Mouse (Mus musculus): Measurements from ENCODE around the gene Calu.
"Not testable (repeated sequence)": the region's sequence is repeated elsewhere in the genome, so short reads cannot be mapped to it uniquely, and the experiment has no call there.

Calu gene

DNA sequence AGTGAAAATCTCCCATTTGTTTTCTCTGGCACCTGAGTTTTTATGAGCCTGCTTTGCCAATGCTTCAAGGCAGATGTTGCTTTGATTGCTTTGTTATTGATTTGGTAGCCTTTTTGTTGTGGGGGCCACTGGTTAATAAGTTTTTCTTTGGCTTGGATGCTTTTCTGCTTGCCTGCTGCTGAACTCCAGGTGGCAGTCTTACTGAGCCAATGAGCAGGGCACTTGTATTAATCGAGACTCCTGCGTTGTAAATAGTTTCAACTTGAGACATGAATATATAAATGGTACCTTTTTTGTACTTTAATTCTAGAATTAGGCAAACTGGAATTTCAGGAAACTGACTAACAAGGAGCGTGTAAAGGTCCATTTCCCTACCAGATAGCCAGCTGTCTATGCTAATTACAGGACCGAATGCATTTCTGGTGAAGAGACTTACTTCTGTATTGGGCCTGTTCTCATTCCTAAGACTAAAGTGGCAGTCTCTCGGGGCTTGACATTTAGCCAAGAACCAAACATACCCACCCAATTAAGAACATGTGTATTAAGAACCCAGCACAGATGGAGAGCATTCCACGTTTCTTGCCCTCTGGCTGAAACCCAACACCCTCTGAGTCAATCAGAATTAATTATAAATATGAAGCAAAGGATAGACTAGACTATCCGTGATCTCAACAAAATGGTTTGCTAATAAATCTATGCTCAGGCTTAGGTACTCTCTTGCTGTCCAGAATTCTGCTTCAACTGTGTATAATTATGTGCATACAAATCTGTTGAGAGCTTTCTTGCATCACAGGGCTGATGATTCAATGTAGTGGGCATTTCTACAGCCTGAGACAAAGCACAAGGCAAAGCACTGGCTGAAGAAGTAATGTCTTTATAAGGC is 14.6 kb downstream of the Calu start:
- no peak for DNase-seq (ENCODE audit: low read depth)

- DNase-seq (ENCODE audit: low read depth): no peak
Observed at GRCm38 (mm10) chr6:29363129-29363515, 15.3 kb downstream of the Calu start.

GRCm38 (mm10) chr6:29365277-29365676 is 17.4 kb downstream of the Calu start:
- DNase-seq (ENCODE audit: low read depth): no peak

DNA sequence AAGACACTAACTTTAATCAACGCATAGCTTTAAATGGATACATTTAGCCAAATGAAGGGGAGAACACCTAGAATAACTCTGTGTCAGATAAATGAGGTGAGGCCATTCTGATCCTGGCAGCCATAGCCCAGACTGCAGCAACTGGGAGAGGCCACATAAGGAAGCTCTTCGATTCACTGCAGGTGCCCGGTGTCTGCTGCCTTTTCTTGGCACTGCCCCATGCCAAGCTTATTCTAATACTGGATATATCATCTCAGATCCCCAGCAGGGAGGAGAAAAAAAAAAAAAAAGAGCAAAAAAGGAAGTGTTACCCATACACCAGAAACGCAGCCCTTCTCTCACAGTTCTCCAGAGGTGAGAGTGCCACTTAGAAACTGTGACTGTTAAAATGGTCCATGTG is 29.5 kb downstream of the Calu start:
- DNase-seq (ENCODE audit: low read depth): no peak

GRCm38 (mm10) chr6:29378678-29379077 is 30.8 kb downstream of the Calu start:
- DNase-seq (ENCODE audit: low read depth): no peak

- no peak for DNase-seq (ENCODE audit: low read depth)
Observed at GRCm38 (mm10) chr6:29379954-29380353, 32.1 kb downstream of the Calu start.

GRCm38 (mm10) chr6:29382442-29382841 is 34.6 kb downstream of the Calu start:
- no peak for DNase-seq (ENCODE audit: low read depth)

- DNase-seq (ENCODE audit: low read depth): peak; percentile 63
Observed at GRCm38 (mm10) chr6:29388052-29388518, 40.2 kb downstream of the Calu start, which contains the start of gene Opn1sw. Opn1sw (minus strand) TSS chr6:29388468.

GRCm38 (mm10) chr6:29388606-29389080 is 40.8 kb downstream of the Calu start:
- DNase-seq (ENCODE audit: low read depth): peak; percentile 26

DNA sequence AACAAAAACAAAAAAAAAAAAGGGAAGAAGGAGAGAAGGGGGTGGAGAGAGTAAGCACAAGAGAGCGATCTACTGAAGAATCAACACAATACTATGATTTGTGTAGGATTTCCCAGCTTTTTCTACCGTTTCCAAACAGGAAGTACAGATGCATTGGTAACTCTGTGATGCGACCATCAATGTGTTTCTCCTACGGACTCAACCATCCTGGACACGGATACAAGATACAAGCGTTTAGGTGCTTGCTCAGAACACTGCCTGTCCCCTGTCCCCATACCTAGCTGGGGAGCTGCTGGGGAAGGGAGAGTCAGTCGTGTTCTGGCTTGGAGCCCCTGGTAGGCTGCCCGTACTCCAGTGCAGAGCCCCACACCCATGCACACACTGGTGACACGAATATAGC is 41.6 kb downstream of the Calu start:
- no peak for DNase-seq (ENCODE audit: low read depth)

DNA sequence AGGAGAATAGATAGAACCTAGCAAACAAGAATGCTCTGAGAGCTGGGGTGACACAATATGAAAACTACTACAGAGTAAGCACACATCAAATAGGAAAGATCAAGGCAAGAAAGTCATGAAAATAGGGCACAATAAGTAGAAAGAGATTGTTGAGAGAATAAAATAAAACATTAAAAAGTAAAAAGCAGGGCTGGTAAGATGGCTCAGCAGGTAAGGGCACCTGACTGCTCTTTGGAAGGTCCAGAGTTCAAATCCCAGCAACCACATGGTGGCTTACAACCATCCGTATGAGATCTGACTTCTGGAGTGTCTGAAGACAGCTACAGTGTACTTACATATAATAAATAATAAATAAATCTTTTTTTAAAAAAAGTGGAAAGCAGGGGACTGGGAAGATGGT is 42.6 kb downstream of the Calu start:
- DNase-seq (ENCODE audit: low read depth): not testable (repeated sequence)

GRCm38 (mm10) chr6:29391241-29391640 is 43.4 kb downstream of the Calu start:
- not testable (repeated sequence) for DNase-seq (ENCODE audit: low read depth)

DNA sequence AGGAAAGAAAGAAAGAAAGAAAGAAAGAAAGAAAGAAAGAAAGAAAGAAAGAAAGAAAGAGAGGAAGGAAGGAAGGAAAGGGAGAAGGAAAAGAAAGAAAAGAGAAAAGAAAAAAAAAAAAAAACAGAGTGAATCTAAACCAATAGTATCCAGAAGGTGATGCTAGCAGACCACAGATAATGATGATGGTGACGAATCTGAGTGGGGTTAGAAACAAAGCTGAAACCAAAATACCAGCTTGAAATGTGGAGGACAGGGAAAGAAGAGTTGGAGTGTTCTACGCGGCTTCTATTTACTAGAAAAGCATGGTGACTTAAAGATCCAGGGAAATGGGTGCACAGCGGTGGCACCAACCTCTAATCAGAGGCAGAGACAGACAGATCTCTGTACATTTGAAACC is 43.9 kb downstream of the Calu start:
- no peak for DNase-seq (ENCODE audit: low read depth)

GRCm38 (mm10) chr6:29394286-29394685 is 46.4 kb downstream of the Calu start:
- DNase-seq (ENCODE audit: low read depth): no peak

DNA sequence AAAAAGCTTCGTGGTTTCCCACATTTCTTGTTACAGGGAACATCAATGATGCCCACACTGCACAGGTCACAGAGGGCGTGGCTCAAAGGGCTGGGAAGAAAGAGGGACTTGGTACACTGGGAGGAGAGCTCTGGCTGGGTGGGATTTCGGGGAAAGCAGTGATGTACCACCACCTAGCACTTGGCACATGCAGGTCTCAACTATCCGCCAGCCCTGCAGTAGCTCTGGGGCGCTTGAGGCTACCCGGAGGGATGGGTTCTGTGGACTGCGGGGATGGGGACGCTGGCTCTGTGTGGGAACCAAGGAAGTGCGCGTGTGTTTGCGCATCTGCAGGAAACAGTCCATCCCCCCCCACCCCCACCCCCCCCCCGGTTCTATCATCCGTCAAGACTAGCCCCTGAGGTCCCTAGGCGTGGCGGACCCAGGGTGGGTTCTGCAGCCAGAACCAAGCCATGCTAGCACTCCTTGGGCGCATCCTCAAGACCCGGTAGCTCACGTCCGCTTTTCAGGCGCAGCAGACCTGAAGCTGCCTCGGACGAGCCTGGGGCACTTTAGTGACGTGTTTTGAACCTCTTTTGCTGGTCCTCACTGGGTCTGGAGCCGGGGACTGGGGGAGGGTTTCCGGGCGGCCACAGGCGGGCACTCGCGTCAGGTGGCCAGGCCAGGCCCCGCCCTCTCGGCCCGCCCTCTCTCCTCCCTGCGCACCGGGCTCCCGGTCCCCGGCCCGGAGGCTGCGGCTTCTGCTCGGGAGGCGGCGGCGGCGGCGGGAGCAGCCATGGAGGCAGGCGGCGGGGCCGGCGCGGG is 48.2 kb downstream of the Calu start, which contains the start of gene Ccdc136:
TSS of gene Ccdc136 (plus strand) at position 400 of the 804 bp plus-strand sequence.
- peak; percentile 70 for DNase-seq (ENCODE audit: low read depth)

- DNase-seq (ENCODE audit: low read depth): no peak
Observed at GRCm38 (mm10) chr6:29396714-29397540, 49.1 kb downstream of the Calu start.

DNA sequence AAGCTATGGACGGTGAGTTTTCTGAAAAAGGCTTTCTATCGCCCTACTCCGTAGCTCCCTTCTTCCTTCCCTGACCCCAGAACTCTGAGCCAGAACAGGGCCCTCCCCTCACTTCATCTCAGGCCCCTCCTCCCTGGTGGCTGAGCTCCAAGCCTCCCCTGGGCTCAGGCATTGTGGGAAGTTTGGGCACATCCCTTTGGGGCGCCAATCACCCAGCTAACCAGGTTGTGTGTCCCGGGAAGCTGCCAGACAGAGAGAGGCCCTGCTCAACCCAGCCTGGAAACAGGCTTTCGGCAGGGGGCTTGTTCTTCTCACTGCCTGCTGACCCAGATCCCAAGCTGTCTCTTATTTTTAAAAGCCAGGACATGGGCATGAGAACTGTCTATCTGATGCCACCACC is 49.7 kb downstream of the Calu start:
- no peak for DNase-seq (ENCODE audit: low read depth)

DNA sequence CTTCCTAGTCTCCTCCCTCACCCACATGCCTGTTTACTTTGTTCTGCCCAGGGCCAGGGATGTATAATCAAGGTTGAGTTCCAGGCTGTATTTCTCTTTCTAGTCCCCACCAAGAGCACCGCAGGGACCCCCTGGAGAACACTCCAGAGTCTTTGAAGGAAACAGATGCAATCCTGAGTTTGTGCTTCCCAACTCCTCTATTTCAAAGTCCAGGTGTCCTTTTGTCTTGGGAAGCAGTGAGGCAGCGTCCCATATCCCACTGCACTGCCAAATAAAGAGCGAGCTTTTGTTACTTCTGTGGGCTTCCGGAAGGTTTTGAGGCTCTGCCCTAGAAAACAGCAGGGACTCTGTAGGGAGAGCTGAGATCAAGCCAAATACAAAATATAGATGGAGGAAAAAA is 52.0 kb downstream of the Calu start:
- no peak for DNase-seq (ENCODE audit: low read depth)

GRCm38 (mm10) chr6:29402693-29403342 is 54.9 kb downstream of the Calu start:
- DNase-seq (ENCODE audit: low read depth): peak; percentile 40

GRCm38 (mm10) chr6:29406412-29406811 is 58.5 kb downstream of the Calu start:
- no peak for DNase-seq (ENCODE audit: low read depth)

- peak; percentile 46 for DNase-seq (ENCODE audit: low read depth)
Observed at GRCm38 (mm10) chr6:29415446-29415845, 67.6 kb downstream of the Calu start.
